Mouse (Mus musculus): ENCODE results near the gene Serpina6. TPM values are rescaled to one million over a fixed set of nuclear protein-coding genes. Genes with fewer than 3 reads are reported as not detected.
"Not testable (repeated sequence)": the region's sequence is repeated elsewhere in the genome, so short reads cannot be mapped to it uniquely, and the experiment has no call there.

Serpina6 gene
- total RNA-seq (2021), result not detected
- long read RNA-seq, result 0 reads

GRCm38 (mm10) chr12:103656848-103657626 is at the start of gene Serpina6:
TSS of gene Serpina6 (minus strand) at chr12:103657212.
- DNase-seq (ENCODE audit: low spot score in 2 of 2), result no peak

- no peak for DNase-seq (ENCODE audit: low spot score in 2 of 2)
Observed at GRCm38 (mm10) chr12:103706113-103706512, 49.1 kb upstream of the Serpina6 start.

GRCm38 (mm10) chr12:103705547-103705946 is 48.5 kb upstream of the Serpina6 start:
- no peak for DNase-seq (ENCODE audit: low spot score in 2 of 2)

- DNase-seq (ENCODE audit: low spot score in 2 of 2), result no peak
Observed at GRCm38 (mm10) chr12:103700144-103700750, 43.2 kb upstream of the Serpina6 start.

GRCm38 (mm10) chr12:103695429-103695828 is 38.4 kb upstream of the Serpina6 start, which contains the start of gene Serpina1f:
TSS of gene Serpina1f (minus strand) at chr12:103695529.
- no peak for DNase-seq (ENCODE audit: low spot score in 2 of 2)

- DNase-seq (ENCODE audit: low spot score in 2 of 2), result no peak
Observed at GRCm38 (mm10) chr12:103688221-103688814, 31.3 kb upstream of the Serpina6 start.

GRCm38 (mm10) chr12:103687021-103687420 is 30.0 kb upstream of the Serpina6 start:
- no peak for DNase-seq (ENCODE audit: low spot score in 2 of 2)

GRCm38 (mm10) chr12:103686050-103686449 is 29.0 kb upstream of the Serpina6 start:
- DNase-seq (ENCODE audit: low spot score in 2 of 2), result peak; percentile 52 to 73

GRCm38 (mm10) chr12:103685386-103685785 is 28.4 kb upstream of the Serpina6 start:
- no peak for DNase-seq (ENCODE audit: low spot score in 2 of 2)

GRCm38 (mm10) chr12:103683775-103684174 is 26.8 kb upstream of the Serpina6 start:
- no peak for DNase-seq (ENCODE audit: low spot score in 2 of 2)

GRCm38 (mm10) chr12:103681739-103682138 is 24.7 kb upstream of the Serpina6 start:
- DNase-seq (ENCODE audit: low spot score in 2 of 2), result no peak

- no peak for DNase-seq (ENCODE audit: low spot score in 2 of 2)
Observed at GRCm38 (mm10) chr12:103681169-103681568, 24.2 kb upstream of the Serpina6 start.

- DNase-seq (ENCODE audit: low spot score in 2 of 2), result not testable (repeated sequence)
Observed at GRCm38 (mm10) chr12:103679853-103680252, 22.8 kb upstream of the Serpina6 start.

- no peak for DNase-seq (ENCODE audit: low spot score in 2 of 2)
Observed at GRCm38 (mm10) chr12:103676039-103676438, 19.0 kb upstream of the Serpina6 start, which contains the start of gene Serpina16. TSS of gene Serpina16 (minus strand) at chr12:103676139.

GRCm38 (mm10) chr12:103673179-103673578 is 16.2 kb upstream of the Serpina6 start:
- no peak for DNase-seq (ENCODE audit: low spot score in 2 of 2)

- no peak for DNase-seq (ENCODE audit: low spot score in 2 of 2)
Observed at GRCm38 (mm10) chr12:103671483-103671882, 14.5 kb upstream of the Serpina6 start.

- no peak for DNase-seq (ENCODE audit: low spot score in 2 of 2)
Observed at GRCm38 (mm10) chr12:103670964-103671363, 14.0 kb upstream of the Serpina6 start.

- DNase-seq (ENCODE audit: low spot score in 2 of 2), result peak; percentile 58 to 74
Observed at GRCm38 (mm10) chr12:103670344-103670743, 13.3 kb upstream of the Serpina6 start.

- DNase-seq (ENCODE audit: low spot score in 2 of 2), result no peak
Observed at GRCm38 (mm10) chr12:103665286-103665685, 8.3 kb upstream of the Serpina6 start.

GRCm38 (mm10) chr12:103662053-103662452 is 5.0 kb upstream of the Serpina6 start:
- DNase-seq (ENCODE audit: low spot score in 2 of 2), result not testable (repeated sequence)

- DNase-seq (ENCODE audit: low spot score in 2 of 2), result no peak
Observed at GRCm38 (mm10) chr12:103660076-103660475, 3.1 kb upstream of the Serpina6 start.

- no peak for DNase-seq (ENCODE audit: low spot score in 2 of 2)
Observed at GRCm38 (mm10) chr12:103659171-103659570, 2.2 kb upstream of the Serpina6 start.

Data from layer of hippocampus, adult 18-20 months (tissue).